Mouse (Mus musculus) spleen, adult 12 weeks (tissue): ENCODE results near the gene Hivep3.

Experiments
- DNase-seq: peaks from one replicate; pipeline ENCODE4 v3.0.0; 2022; ENCODE audit warnings: low spot score

Gene Hivep3

GRCm38 (mm10) chr4:119911071-119911904 is 177.7 kb downstream of the Hivep3 start:
- no peak for DNase-seq

- no peak for DNase-seq
Measured at GRCm38 (mm10) chr4:119912216-119912615, 178.6 kb downstream of the Hivep3 start.

GRCm38 (mm10) chr4:119914194-119914593 is 180.6 kb downstream of the Hivep3 start:
- DNase-seq, result no peak

- no peak for DNase-seq
Measured at GRCm38 (mm10) chr4:119915069-119915468, 181.5 kb downstream of the Hivep3 start.

GRCm38 (mm10) chr4:119917502-119917901 is 183.9 kb downstream of the Hivep3 start:
- DNase-seq, result no peak

GRCm38 (mm10) chr4:119919349-119919748 is 185.8 kb downstream of the Hivep3 start:
- DNase-seq, result no peak

- no peak for DNase-seq
Measured at GRCm38 (mm10) chr4:119921022-119921717, 187.6 kb downstream of the Hivep3 start.

GRCm38 (mm10) chr4:119921723-119922266 is 188.2 kb downstream of the Hivep3 start:
- DNase-seq, result no peak

GRCm38 (mm10) chr4:119922945-119923344 is 189.4 kb downstream of the Hivep3 start:
- DNase-seq, result no peak

GRCm38 (mm10) chr4:119923410-119923809 is 189.8 kb downstream of the Hivep3 start:
- no peak for DNase-seq

- DNase-seq, result no peak
Measured at GRCm38 (mm10) chr4:119925052-119925451, 191.5 kb downstream of the Hivep3 start.

GRCm38 (mm10) chr4:119931923-119932322 is 198.3 kb downstream of the Hivep3 start:
- no peak for DNase-seq

- no peak for DNase-seq
Measured at GRCm38 (mm10) chr4:119932549-119933257, 199.1 kb downstream of the Hivep3 start.

- no peak for DNase-seq
Measured at GRCm38 (mm10) chr4:119934901-119935300, 201.3 kb downstream of the Hivep3 start.

GRCm38 (mm10) chr4:119937876-119938275 is 204.3 kb downstream of the Hivep3 start:
- no peak for DNase-seq

- no peak for DNase-seq
Measured at GRCm38 (mm10) chr4:119938518-119938917, 204.9 kb downstream of the Hivep3 start.

GRCm38 (mm10) chr4:119939786-119940185 is 206.2 kb downstream of the Hivep3 start:
- no peak for DNase-seq

- DNase-seq, result no peak
Measured at GRCm38 (mm10) chr4:119946224-119946887, 212.8 kb downstream of the Hivep3 start.

- no peak for DNase-seq
Measured at GRCm38 (mm10) chr4:119947232-119948162, 213.9 kb downstream of the Hivep3 start.

- DNase-seq, result no peak
Measured at GRCm38 (mm10) chr4:119948406-119948805, 214.8 kb downstream of the Hivep3 start.
